Mouse (Mus musculus) neutrophil, adult 59 days (primary cell): Measurements from ENCODE around the gene Cenpf. TPM values are rescaled to one million over a fixed set of nuclear protein-coding genes. Genes with fewer than 3 reads are reported as not detected.

Source experiments
- total RNA-seq, 2 experiments: library from RNA; stranded (reverse); gene quantifications; 1 replicate in 1 of 2; 2 replicates in 1 of 2; pipeline ENCODE4 v1.2.4; 2023

The Cenpf gene
- total RNA-seq: 10 to 100 TPM; 28.5 to 35.9 TPM

GRCm38 (mm10) chr1:189687654-189688387, at the start of gene Cenpf:
Gene Cenpf, minus strand, starts transcription at chr1:189688086.

GRCm38 (mm10) chr1:189727884-189728783, 40.2 kb upstream of the Cenpf start, which contains the start of gene Ptpn14:
Gene Ptpn14, plus strand, starts transcription at chr1:189728268.

Other genes starting within 250 kb of the Cenpf start
- under 1 TPM; 0.02 to 0.44 TPM for gene Ptpn14, start 40.2 kb upstream of the Cenpf start, total RNA-seq
- 1 to 10 TPM; 6.9 to 7.3 TPM for gene Smyd2, start 234.3 kb upstream of the Cenpf start, total RNA-seq